Mouse (Mus musculus) forebrain, embryonic 12.5 days (tissue): ENCODE measurements around the gene Zmym1. TPM values are rescaled to one million over a fixed set of nuclear protein-coding genes. Genes with fewer than 3 reads are reported as not detected.

ENCODE experiments used
- ATAC-seq: fragments of 200-750 bp; cut with Nextera tagmentation; 2 replicates; pipeline ENCODE4 v1.8.0; 2017; ENCODE audit warnings: moderate TSS enrichment; ENCODE audit not compliant: low FRiP score
- H3K27ac ChIP-seq: fragments of 300-500 bp; sonication (generic); 2 replicates; pipeline ENCODE4 v1.5.1; 2016; ENCODE audit warnings: mild to moderate bottlenecking
- H3K27me3 ChIP-seq: fragments of 300-500 bp; sonication (generic); 2 replicates; pipeline ENCODE4 v1.6.1; 2016; ENCODE audit warnings: mild to moderate bottlenecking
- H3K36me3 ChIP-seq: fragments of 300-500 bp; sonication (generic); replicated peaks from 2 replicates; pipeline ENCODE4 v1.6.1; 2016; ENCODE audit warnings: mild to moderate bottlenecking
- H3K4me1 ChIP-seq: fragments of 300-500 bp; sonication (generic); 2 replicates; pipeline ENCODE4 v1.6.1; 2016
- H3K4me2 ChIP-seq: fragments of 300-500 bp; sonication (generic); 2 replicates; pipeline ENCODE4 v1.6.1; 2016; ENCODE audit warnings: mild to moderate bottlenecking, moderate library complexity
- H3K4me3 ChIP-seq: fragments of 300-500 bp; sonication (generic); replicated peaks from 2 replicates; pipeline ENCODE4 v1.5.1; 2016; ENCODE audit warnings: mild to moderate bottlenecking
- H3K9ac ChIP-seq: fragments of 300-500 bp; sonication (generic); 2 replicates; pipeline ENCODE4 v1.6.1; 2016; ENCODE audit warnings: mild to moderate bottlenecking
- H3K9me3 ChIP-seq: fragments of 300-500 bp; sonication (generic); 2 replicates; pipeline ENCODE4 v1.6.1; 2016
- WGBS: fragments of 180-500 bp; shearing (Covaris S2); methylation state at CpG from one replicate; pipeline ENCODE4 v1.1.7; 2016; 5-methylcytosine and 5-hydroxymethylcytosine counted together
- polyA plus RNA-seq: library from polyadenylated mRNA; unstranded; fragments of >200 nt; fragmentation: Nextera tagmentation; extraction: Ambion mirVana; gene quantifications from 2 replicates; pipeline ENCODE4 v1.2.1, GENCODE M21; 2016

Zmym1 gene
- polyA plus RNA-seq, 1 experiment from 2014 or later: 29.7 TPM

DNA sequence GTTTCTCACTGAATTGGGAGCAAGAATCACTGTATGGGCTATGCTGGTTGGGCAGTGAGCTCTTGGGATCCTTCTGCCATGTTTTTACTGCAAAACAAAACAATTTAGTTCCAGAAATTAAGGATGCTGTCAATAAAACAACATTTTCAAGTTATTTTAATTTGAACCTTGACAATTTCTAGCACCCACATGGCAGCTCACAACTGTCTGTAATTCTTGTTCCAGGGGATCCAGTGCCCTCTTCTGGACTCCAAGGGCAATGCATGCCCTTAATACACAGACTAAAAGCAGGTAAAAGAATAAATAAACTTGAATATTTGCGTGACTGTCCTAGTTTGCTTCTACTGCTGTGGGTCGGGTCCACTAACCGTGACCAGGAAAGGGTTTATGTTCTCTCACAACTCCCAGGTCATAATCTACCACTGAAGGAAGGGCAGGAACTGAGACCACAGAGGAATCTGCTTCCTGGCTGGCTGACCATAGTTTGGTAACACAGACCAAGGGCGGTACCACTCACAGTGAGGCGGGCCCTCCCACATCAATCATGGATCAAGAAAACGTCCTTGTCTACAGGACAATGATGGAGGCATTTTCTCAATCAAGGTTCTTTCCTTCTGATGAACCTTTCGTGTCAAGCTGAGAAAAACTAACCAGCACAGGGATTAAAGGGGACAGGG, 6.3 kb downstream of the Zmym1 start:
- no peak overlapping the region for H3K4me3 ChIP-seq
- H3K4me1 ChIP-seq: peaks cover 2% of the 10 kb centered on the region; the same call in 1 of the 2 replicates
- no peak for ATAC-seq
- no peak overlapping the region for H3K27ac ChIP-seq
- H3K36me3 ChIP-seq: peaks cover 65% of the 10 kb centered on the region
- H3K27me3 ChIP-seq: no peaks in the 10 kb centered on the region
- H3K9me3 ChIP-seq: no peaks in the 10 kb centered on the region
- no peak overlapping the region for H3K4me2 ChIP-seq
- 84% methylated on average over 7 of the region's 7 CpGs for WGBS
- no peak overlapping the region for H3K9ac ChIP-seq

GRCm38 (mm10) chr4:127053071-127053470, 7.9 kb downstream of the Zmym1 start:
- H3K4me3 ChIP-seq: no peak overlapping the region
- H3K9ac ChIP-seq: no peak overlapping the region
- no peaks in the 10 kb centered on the region for H3K27me3 ChIP-seq
- H3K4me2 ChIP-seq: no peak overlapping the region
- H3K36me3 ChIP-seq: peaks cover 70% of the 10 kb centered on the region
- no peak for ATAC-seq
- WGBS: 96% methylated on average over 5 of the region's 5 CpGs
- H3K4me1 ChIP-seq: no peaks in the 10 kb centered on the region
- no peaks in the 10 kb centered on the region for H3K9me3 ChIP-seq
- H3K27ac ChIP-seq: no peak overlapping the region

DNA sequence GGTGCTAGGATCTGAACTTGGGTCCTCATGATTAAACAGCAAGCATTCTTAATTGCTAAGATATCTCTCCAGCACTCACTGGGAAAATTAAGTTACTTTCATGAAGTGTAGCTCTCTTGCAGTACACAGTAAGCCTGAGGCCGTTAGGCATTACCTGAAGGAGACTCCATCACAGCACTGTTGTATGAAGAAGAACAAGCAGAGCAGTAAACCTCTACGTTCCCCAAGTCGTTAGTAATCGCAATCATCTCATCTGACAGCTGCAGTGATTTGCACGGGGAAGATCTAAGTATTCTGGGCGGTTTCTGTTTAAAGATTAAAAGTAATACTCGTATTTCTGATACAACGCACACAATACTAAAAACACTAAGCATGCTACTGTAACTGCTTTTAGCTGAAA, 9.8 kb downstream of the Zmym1 start:
- no peaks in the 10 kb centered on the region for H3K4me1 ChIP-seq
- no peak overlapping the region for H3K4me3 ChIP-seq

GRCm38 (mm10) chr4:127043540-127043939, 17.4 kb downstream of the Zmym1 start:
- Histone ChIP-seq H3K9ac (no peak overlapping the region), H3K4me1 (no peaks in the 10 kb centered on the region), H3K4me2 (no peak overlapping the region), H3K27ac (no peak overlapping the region), H3K27me3 (no peaks in the 10 kb centered on the region), H3K36me3 (peaks cover 54% of the 10 kb centered on the region), H3K4me3 (no peak overlapping the region), H3K9me3 (no peaks in the 10 kb centered on the region)
- no peak for ATAC-seq
- 92% methylated on average over 4 of the region's 4 CpGs for WGBS

More for the DNA sequence above, 9.8 kb downstream of the Zmym1 start:
- H3K9ac ChIP-seq: no peak overlapping the region
- no peak overlapping the region for H3K4me2 ChIP-seq
- 88% methylated on average over 8 of the region's 8 CpGs for WGBS
- H3K27me3 ChIP-seq: no peaks in the 10 kb centered on the region
- no peak for ATAC-seq
- peaks cover 70% of the 10 kb centered on the region for H3K36me3 ChIP-seq
- H3K9me3 ChIP-seq: no peaks in the 10 kb centered on the region
- H3K27ac ChIP-seq: no peak overlapping the region

GRCm38 (mm10) chr4:127039871-127040483, 21.0 kb downstream of the Zmym1 start:
- Histone ChIP-seq H3K27me3 (no peaks in the 10 kb centered on the region), H3K4me3 (no peak overlapping the region), H3K36me3 (peaks cover 62% of the 10 kb centered on the region), H3K4me1 (no peaks in the 10 kb centered on the region), H3K9me3 (no peaks in the 10 kb centered on the region), H3K9ac (no peak overlapping the region), H3K27ac (peak overlapping the region; percentile 1; the same call in 1 of the 2 replicates), H3K4me2 (no peak overlapping the region)
- 83% methylated on average over 3 of the region's 3 CpGs for WGBS
- ATAC-seq: peak; percentile 40; the same call in 1 of the 2 replicates

DNA sequence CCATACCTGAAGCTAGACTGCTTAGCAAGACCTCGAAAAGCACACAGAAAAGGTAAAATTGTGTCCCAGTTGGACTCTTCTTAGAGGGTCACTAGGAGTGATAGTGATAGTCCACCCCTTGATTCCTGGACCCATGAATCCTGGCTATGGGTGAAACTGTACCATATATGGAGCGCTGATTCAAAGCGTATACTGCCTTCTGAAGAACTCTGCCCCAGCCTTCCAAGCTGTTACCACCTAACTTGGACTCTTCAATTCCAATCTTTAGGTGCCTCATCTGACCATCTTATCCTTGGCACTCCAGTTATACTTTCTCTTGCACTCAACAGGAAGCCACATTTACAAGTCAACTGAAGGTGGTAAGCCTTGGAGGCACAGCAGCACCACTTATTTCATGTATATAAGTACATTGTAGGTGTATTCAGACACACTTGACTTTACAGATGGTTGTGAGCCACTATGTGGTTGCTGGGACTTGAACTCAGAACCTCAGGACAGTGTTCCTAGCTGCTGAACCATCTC, 22.1 kb downstream of the Zmym1 start:
- Histone ChIP-seq H3K36me3 (peaks cover 66% of the 10 kb centered on the region), H3K4me2 (no peak overlapping the region), H3K9me3 (no peaks in the 10 kb centered on the region), H3K4me1 (no peaks in the 10 kb centered on the region), H3K27ac (0 out of 2 replicates have a peak overlapping the region, but pooled peaks have one; percentile 1), H3K9ac (no peak overlapping the region), H3K4me3 (no peak overlapping the region), H3K27me3 (no peaks in the 10 kb centered on the region)
- 0 out of 2 replicates have a peak, but pooled peaks have one; percentile 24 for ATAC-seq
- WGBS: 94% methylated on average over 3 of the region's 3 CpGs

DNA sequence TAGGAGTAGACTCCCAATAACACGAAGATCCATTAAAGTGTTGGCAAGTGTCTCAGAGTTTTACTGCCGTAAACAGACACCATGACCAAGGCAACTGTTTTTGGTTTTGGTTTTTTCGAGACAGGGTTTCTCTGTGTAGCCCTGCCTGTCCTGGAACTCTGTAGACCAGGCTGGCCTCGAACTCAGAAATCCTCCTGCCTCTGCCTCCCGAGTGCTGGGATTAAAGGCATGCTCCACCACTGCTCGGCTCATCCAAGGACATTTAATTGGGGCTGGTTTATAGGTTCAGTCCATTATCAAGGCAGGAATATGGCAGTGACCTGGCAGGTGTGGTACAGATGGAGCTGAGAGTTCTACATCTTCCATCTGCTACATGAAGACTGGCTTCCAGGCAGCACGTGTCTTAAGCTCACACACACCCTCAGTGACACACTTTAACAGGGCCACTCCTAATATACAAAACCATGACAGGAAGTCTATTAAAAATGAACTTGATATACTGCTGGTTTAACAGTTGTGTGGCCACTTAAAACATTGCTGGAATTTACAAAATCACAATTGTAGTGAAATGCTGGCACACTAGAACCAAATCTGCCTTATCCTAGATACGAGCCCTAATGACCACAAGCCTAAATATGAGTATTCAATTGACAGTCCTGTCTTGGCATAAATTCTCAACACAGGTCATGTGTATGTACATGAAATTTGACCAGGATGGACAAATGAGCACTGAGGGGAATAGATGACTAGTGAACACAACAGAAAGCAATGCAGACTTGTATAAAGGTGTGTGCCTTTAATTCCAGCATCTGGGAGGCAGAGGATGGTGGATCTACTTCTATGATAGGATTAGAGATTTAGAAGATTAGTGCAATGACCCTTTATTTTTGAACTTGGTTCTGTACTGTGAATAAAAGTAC, 22.8 kb downstream of the Zmym1 start:
- H3K9ac ChIP-seq: no peak overlapping the region
- H3K36me3 ChIP-seq: peaks cover 73% of the 10 kb centered on the region
- H3K4me1 ChIP-seq: no peaks in the 10 kb centered on the region
- 0 out of 2 replicates have a peak, but pooled peaks have one; percentile 4 for ATAC-seq
- H3K27ac ChIP-seq: no peak overlapping the region
- H3K9me3 ChIP-seq: no peaks in the 10 kb centered on the region
- no peak overlapping the region for H3K4me3 ChIP-seq
- no peaks in the 10 kb centered on the region for H3K27me3 ChIP-seq
- 87% methylated on average over 8 of the region's 8 CpGs for WGBS
- no peak overlapping the region for H3K4me2 ChIP-seq

DNA sequence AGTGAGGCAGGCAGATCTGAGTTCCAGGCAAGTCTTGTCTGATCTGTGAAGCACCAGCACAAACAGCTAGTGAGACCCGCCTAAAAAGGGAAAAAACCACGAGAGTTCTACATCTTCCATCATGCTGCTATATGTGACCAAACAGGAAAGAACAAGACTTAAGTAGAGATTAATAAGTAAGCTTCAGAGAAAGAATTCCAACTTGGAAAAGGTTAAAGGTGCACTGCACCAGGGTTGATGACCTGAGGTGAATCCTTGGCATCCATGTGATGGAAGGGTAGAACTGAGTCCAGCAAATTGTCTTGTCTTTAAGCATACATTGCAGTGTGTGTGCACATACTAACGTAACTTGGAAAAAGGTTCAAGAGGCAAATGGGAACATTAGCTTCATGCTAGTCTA, 23.8 kb downstream of the Zmym1 start:
- H3K9me3 ChIP-seq: no peaks in the 10 kb centered on the region
- no peak overlapping the region for H3K27ac ChIP-seq
- peaks cover 76% of the 10 kb centered on the region for H3K36me3 ChIP-seq
- no peaks in the 10 kb centered on the region for H3K4me1 ChIP-seq
- H3K27me3 ChIP-seq: no peaks in the 10 kb centered on the region
- H3K4me3 ChIP-seq: no peak overlapping the region
- no peak for ATAC-seq
- no peak overlapping the region for H3K9ac ChIP-seq
- no peak overlapping the region for H3K4me2 ChIP-seq
- WGBS: 92% methylated on average over 3 of the region's 3 CpGs

DNA sequence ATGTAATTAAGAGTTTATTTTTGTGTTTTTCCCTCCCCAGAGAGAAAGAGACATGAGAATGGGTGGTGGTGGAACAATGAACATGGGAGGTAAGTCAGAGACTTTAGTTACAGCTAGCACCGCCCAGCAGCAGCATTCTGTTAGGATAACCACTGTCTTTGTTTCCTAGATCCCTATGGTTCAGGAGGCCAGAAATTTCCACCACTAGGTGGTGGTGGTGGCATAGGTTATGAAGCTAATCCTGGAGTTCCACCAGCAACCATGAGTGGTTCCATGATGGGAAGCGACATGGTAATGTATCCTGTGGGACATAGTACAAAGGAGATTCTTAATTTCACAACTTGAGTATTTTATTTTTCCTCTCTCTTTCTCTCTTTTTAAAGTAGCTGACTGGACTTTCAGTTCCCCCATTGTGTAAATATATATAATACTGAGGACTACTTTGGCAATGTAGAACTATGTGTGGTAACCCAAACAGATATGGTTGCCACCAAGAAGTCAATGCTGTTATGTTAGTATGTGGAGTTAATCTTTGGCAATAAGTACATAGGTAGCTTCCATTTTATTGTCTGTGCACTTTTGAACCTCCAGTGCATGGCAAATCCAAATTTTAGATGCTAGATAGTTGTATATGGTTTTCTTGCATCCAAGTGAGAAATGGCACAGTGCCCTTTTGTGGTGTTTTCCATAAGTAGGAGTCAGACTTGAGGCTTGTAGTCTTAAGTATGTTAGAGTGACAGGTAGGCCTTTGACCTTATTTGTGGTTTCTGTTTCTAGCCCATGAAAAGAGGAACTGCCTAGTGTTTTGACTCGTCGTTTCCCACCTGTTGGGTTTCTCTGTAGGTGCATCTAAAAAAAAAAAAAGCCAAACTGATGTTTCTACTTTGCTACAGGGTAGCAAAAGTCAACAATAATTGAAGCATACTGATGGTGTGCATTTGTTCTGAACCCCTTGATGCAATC, 33.4 kb downstream of the Zmym1 start:
- H3K4me3 ChIP-seq: no peak overlapping the region
- 72% methylated on average over 4 of the region's 4 CpGs for WGBS
- no peak for ATAC-seq

GRCm38 (mm10) chr4:127026826-127027225, 34.1 kb downstream of the Zmym1 start:
- ATAC-seq: no peak
- Histone ChIP-seq H3K9me3 (no peaks in the 10 kb centered on the region), H3K27me3 (no peaks in the 10 kb centered on the region), H3K4me3 (no peak overlapping the region), H3K27ac (no peak overlapping the region), H3K4me1 (peaks cover 29% of the 10 kb centered on the region), H3K4me2 (no peak overlapping the region), H3K36me3 (peaks cover 78% of the 10 kb centered on the region), H3K9ac (no peak overlapping the region)
- 90% methylated on average over 4 of the region's 4 CpGs for WGBS

More for the DNA sequence above, 33.4 kb downstream of the Zmym1 start:
- Histone ChIP-seq H3K27me3 (no peaks in the 10 kb centered on the region), H3K4me1 (peaks cover 29% of the 10 kb centered on the region), H3K9ac (no peak overlapping the region), H3K27ac (no peak overlapping the region), H3K9me3 (no peaks in the 10 kb centered on the region), H3K4me2 (no peak overlapping the region), H3K36me3 (peaks cover 85% of the 10 kb centered on the region)

- H3K4me3 ChIP-seq: peak overlapping the region; percentile 100
- no peaks in the 10 kb centered on the region for H3K9me3 ChIP-seq
- no peak for ATAC-seq
- peaks cover 29% of the 10 kb centered on the region for H3K4me1 ChIP-seq
- H3K4me2 ChIP-seq: peak overlapping the region; percentile 91
- peak overlapping the region; percentile 100 for H3K9ac ChIP-seq
- H3K27ac ChIP-seq: no peak overlapping the region
- H3K36me3 ChIP-seq: peaks cover 53% of the 10 kb centered on the region
- no peaks in the 10 kb centered on the region for H3K27me3 ChIP-seq
- WGBS: 52% methylated on average over 1 of the region's 1 CpGs
Observed at GRCm38 (mm10) chr4:127024240-127024639, 36.7 kb downstream of the Zmym1 start.
